Mouse (Mus musculus): ENCODE measurements around the gene St5. TPM values are rescaled to one million over a fixed set of nuclear protein-coding genes. Genes with fewer than 3 reads are reported as not detected.
A peak's percentile ranks its signal among the peaks of the same experiment; 100 is the strongest.

The St5 gene
- polyA plus RNA-seq, 1 experiment from 2014 or later = 66.9 TPM

- no peaks in the 10 kb centered on the region for H3K27me3 ChIP-seq (replicated peaks; ENCODE audit: control insufficient read depth, insufficient read depth, low read length)
- H3K9ac ChIP-seq (ENCODE audit: low read depth, low read length) = no peak overlapping the region
- no peak overlapping the region for H3K4me2 ChIP-seq (ENCODE audit: low read depth, low read length)
- no peaks in the 10 kb centered on the region for H3K9me3 ChIP-seq (ENCODE audit: control insufficient read depth, low read length)
- no peak overlapping the region for H3K27ac ChIP-seq (ENCODE audit: low read length)
- H3K4me1 ChIP-seq (ENCODE audit: control insufficient read depth, insufficient read depth, low read length) = peaks cover 5% of the 10 kb centered on the region; the same call in 1 of the 2 replicates
- WGBS = 78% methylated on average over 8 of the region's 8 CpGs
- H3K36me3 ChIP-seq (ENCODE audit: control insufficient read depth, insufficient read depth, low read length) = no peaks in the 10 kb centered on the region
- no peak overlapping the region for H3K4me3 ChIP-seq (ENCODE audit: low read length)
- ATAC-seq = no peak
These were observed 67.2 kb downstream of the St5 start for GRCm38 (mm10) chr7:109636086-109636792.

GRCm38 (mm10) chr7:109633404-109634085 is 69.9 kb downstream of the St5 start:
- no peaks in the 10 kb centered on the region for H3K36me3 ChIP-seq (ENCODE audit: control insufficient read depth, insufficient read depth, low read length)
- H3K9ac ChIP-seq (ENCODE audit: low read depth, low read length) = no peak overlapping the region
- peak overlapping the region; percentile 10; the same call in 1 of the 2 replicates for H3K27ac ChIP-seq (ENCODE audit: low read length)
- peak; percentile 74 for ATAC-seq
- no peak overlapping the region for H3K4me3 ChIP-seq (ENCODE audit: low read length)
- H3K27me3 ChIP-seq (replicated peaks; ENCODE audit: control insufficient read depth, insufficient read depth, low read length) = no peaks in the 10 kb centered on the region
- H3K4me1 ChIP-seq (ENCODE audit: control insufficient read depth, insufficient read depth, low read length) = peaks cover 27% of the 10 kb centered on the region
- no peak overlapping the region for H3K4me2 ChIP-seq (ENCODE audit: low read depth, low read length)
- 78% methylated on average over 15 of the region's 15 CpGs for WGBS
- H3K9me3 ChIP-seq (ENCODE audit: control insufficient read depth, low read length) = no peaks in the 10 kb centered on the region

GRCm38 (mm10) chr7:109631330-109631729 is 72.1 kb downstream of the St5 start:
- no peak overlapping the region for H3K27ac ChIP-seq (ENCODE audit: low read length)
- H3K4me3 ChIP-seq (ENCODE audit: low read length) = no peak overlapping the region
- no peak for ATAC-seq
- H3K9ac ChIP-seq (ENCODE audit: low read depth, low read length) = no peak overlapping the region
- no peaks in the 10 kb centered on the region for H3K27me3 ChIP-seq (replicated peaks; ENCODE audit: control insufficient read depth, insufficient read depth, low read length)
- no peaks in the 10 kb centered on the region for H3K36me3 ChIP-seq (ENCODE audit: control insufficient read depth, insufficient read depth, low read length)
- WGBS = 69% methylated on average over 6 of the region's 6 CpGs
- no peaks in the 10 kb centered on the region for H3K9me3 ChIP-seq (ENCODE audit: control insufficient read depth, low read length)
- peaks cover 27% of the 10 kb centered on the region for H3K4me1 ChIP-seq (ENCODE audit: control insufficient read depth, insufficient read depth, low read length)
- no peak overlapping the region for H3K4me2 ChIP-seq (ENCODE audit: low read depth, low read length)

- 63% methylated on average over 7 of the region's 7 CpGs for WGBS
- Histone ChIP-seq H3K9ac (ENCODE audit: low read depth, low read length) (no peak overlapping the region), H3K36me3 (ENCODE audit: control insufficient read depth, insufficient read depth, low read length) (no peaks in the 10 kb centered on the region), H3K27me3 (replicated peaks; ENCODE audit: control insufficient read depth, insufficient read depth, low read length) (no peaks in the 10 kb centered on the region), H3K4me1 (ENCODE audit: control insufficient read depth, insufficient read depth, low read length) (peaks cover 27% of the 10 kb centered on the region), H3K4me2 (ENCODE audit: low read depth, low read length) (no peak overlapping the region), H3K9me3 (ENCODE audit: control insufficient read depth, low read length) (no peaks in the 10 kb centered on the region), H3K4me3 (ENCODE audit: low read length) (no peak overlapping the region), H3K27ac (ENCODE audit: low read length) (peak overlapping the region; percentile 42)
- ATAC-seq = peak; percentile 32; the same call in 1 of the 2 replicates
These were observed 73.3 kb downstream of the St5 start for GRCm38 (mm10) chr7:109629871-109630778.

- Histone ChIP-seq H3K4me2 (ENCODE audit: low read depth, low read length) (no peak overlapping the region), H3K4me3 (ENCODE audit: low read length) (no peak overlapping the region), H3K27me3 (replicated peaks; ENCODE audit: control insufficient read depth, insufficient read depth, low read length) (no peaks in the 10 kb centered on the region), H3K4me1 (ENCODE audit: control insufficient read depth, insufficient read depth, low read length) (peaks cover 27% of the 10 kb centered on the region), H3K9me3 (ENCODE audit: control insufficient read depth, low read length) (no peaks in the 10 kb centered on the region), H3K9ac (ENCODE audit: low read depth, low read length) (no peak overlapping the region), H3K36me3 (ENCODE audit: control insufficient read depth, insufficient read depth, low read length) (no peaks in the 10 kb centered on the region), H3K27ac (ENCODE audit: low read length) (peak overlapping the region; percentile 57)
- 28% methylated on average over 9 of the region's 9 CpGs for WGBS
- ATAC-seq = peak; percentile 62
These were observed 74.3 kb downstream of the St5 start for GRCm38 (mm10) chr7:109628935-109629609.

GRCm38 (mm10) chr7:109627851-109628250 is 75.6 kb downstream of the St5 start:
- Histone ChIP-seq H3K27ac (ENCODE audit: low read length) (no peak overlapping the region), H3K9me3 (ENCODE audit: control insufficient read depth, low read length) (no peaks in the 10 kb centered on the region), H3K36me3 (ENCODE audit: control insufficient read depth, insufficient read depth, low read length) (no peaks in the 10 kb centered on the region), H3K4me2 (ENCODE audit: low read depth, low read length) (no peak overlapping the region), H3K4me3 (ENCODE audit: low read length) (no peak overlapping the region), H3K4me1 (ENCODE audit: control insufficient read depth, insufficient read depth, low read length) (peaks cover 22% of the 10 kb centered on the region), H3K9ac (ENCODE audit: low read depth, low read length) (no peak overlapping the region), H3K27me3 (replicated peaks; ENCODE audit: control insufficient read depth, insufficient read depth, low read length) (no peaks in the 10 kb centered on the region)
- no peak for ATAC-seq
- WGBS = 86% methylated on average over 2 of the region's 2 CpGs

GRCm38 (mm10) chr7:109622234-109622838 is 81.1 kb downstream of the St5 start:
- H3K27me3 ChIP-seq (replicated peaks; ENCODE audit: control insufficient read depth, insufficient read depth, low read length) = no peaks in the 10 kb centered on the region
- no peaks in the 10 kb centered on the region for H3K9me3 ChIP-seq (ENCODE audit: control insufficient read depth, low read length)
- no peaks in the 10 kb centered on the region for H3K36me3 ChIP-seq (ENCODE audit: control insufficient read depth, insufficient read depth, low read length)
- H3K9ac ChIP-seq (ENCODE audit: low read depth, low read length) = no peak overlapping the region
- no peak overlapping the region for H3K27ac ChIP-seq (ENCODE audit: low read length)
- no peak overlapping the region for H3K4me3 ChIP-seq (ENCODE audit: low read length)
- H3K4me2 ChIP-seq (ENCODE audit: low read depth, low read length) = no peak overlapping the region
- H3K4me1 ChIP-seq (ENCODE audit: control insufficient read depth, insufficient read depth, low read length) = peaks cover 13% of the 10 kb centered on the region
- ATAC-seq = 0 out of 2 replicates have a peak, but pooled peaks have one; percentile 11
- 73% methylated on average over 9 of the region's 9 CpGs for WGBS

- no peak for ATAC-seq
- H3K36me3 ChIP-seq (ENCODE audit: control insufficient read depth, insufficient read depth, low read length) = no peaks in the 10 kb centered on the region
- H3K27ac ChIP-seq (ENCODE audit: low read length) = peak overlapping the region; percentile 62; the same call in 1 of the 2 replicates
These were observed 82.4 kb downstream of the St5 start for GRCm38 (mm10) chr7:109620967-109621366.

More at GRCm38 (mm10) chr7:109620967-109621366, 82.4 kb downstream of the St5 start:
- Histone ChIP-seq H3K27me3 (replicated peaks; ENCODE audit: control insufficient read depth, insufficient read depth, low read length) (no peaks in the 10 kb centered on the region), H3K4me3 (ENCODE audit: low read length) (no peak overlapping the region), H3K4me1 (ENCODE audit: control insufficient read depth, insufficient read depth, low read length) (peaks cover 25% of the 10 kb centered on the region), H3K9ac (ENCODE audit: low read depth, low read length) (no peak overlapping the region), H3K9me3 (ENCODE audit: control insufficient read depth, low read length) (no peaks in the 10 kb centered on the region), H3K4me2 (ENCODE audit: low read depth, low read length) (no peak overlapping the region)
- 25% methylated on average over 2 of the region's 2 CpGs for WGBS
